Mouse (Mus musculus): ENCODE measurements around the gene Arhgap23. TPM values are rescaled to one million over a fixed set of nuclear protein-coding genes. Genes with fewer than 3 reads are reported as not detected.

Gene Arhgap23
- polyA plus RNA-seq, 1 experiment from 2014 or later = 14.4 TPM

DNA sequence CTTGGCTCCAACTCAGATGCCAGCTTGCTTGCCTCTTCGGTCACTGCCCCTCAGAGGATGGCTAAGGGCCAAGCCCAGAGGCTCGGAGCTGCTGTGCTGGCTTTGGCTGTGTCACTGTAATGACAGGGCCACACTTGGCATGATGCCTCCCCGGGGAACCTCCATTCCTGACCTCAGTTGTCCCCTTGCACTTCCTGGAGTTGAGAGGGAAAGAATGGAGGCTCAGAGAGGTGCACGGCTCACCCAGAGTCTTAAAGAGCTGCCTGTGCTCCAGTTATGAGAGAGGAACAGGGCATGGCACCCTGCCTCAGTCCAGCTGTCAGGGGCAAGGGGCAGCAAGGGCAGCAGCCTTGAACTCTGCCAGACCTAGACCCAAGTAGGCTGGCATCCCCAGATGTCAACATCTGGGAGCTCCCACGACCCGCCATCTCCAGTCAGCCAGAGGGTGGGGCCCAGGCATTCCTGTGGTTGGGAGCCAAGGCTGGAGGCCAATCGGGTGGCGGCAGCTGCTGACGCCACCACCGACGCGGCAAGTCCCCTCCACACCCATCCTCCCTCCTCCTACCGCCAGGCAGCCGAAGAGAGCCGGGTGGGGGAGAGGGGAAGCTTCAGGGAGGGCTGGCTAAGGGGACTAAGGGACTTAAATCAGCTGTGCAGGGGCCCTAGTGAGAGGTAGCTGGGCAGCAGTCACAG is 34.4 kb downstream of the Arhgap23 start:
- Histone ChIP-seq H3K27ac (no peak overlapping the region), H3K4me3 (ENCODE audit: inconsistent target) (no peak overlapping the region), H3K36me3 (ENCODE audit: inconsistent target) (peaks cover 50% of the 10 kb centered on the region; the same call in 1 of the 2 replicates), H3K79me2 (ENCODE audit: inconsistent target) (no peaks in the 10 kb centered on the region)
- 48% methylated on average over 15 of the region's 15 CpGs for WGBS (ENCODE audit: missing documents)

GRCm38 (mm10) chr11:97450305-97450922 is 35.1 kb downstream of the Arhgap23 start:
- Histone ChIP-seq H3K27ac (no peak overlapping the region), H3K36me3 (ENCODE audit: inconsistent target) (peaks cover 44% of the 10 kb centered on the region; the same call in 1 of the 2 replicates), H3K4me3 (ENCODE audit: inconsistent target) (no peak overlapping the region), H3K79me2 (ENCODE audit: inconsistent target) (no peaks in the 10 kb centered on the region)
- 85% methylated on average over 10 of the region's 10 CpGs for WGBS (ENCODE audit: missing documents)

DNA sequence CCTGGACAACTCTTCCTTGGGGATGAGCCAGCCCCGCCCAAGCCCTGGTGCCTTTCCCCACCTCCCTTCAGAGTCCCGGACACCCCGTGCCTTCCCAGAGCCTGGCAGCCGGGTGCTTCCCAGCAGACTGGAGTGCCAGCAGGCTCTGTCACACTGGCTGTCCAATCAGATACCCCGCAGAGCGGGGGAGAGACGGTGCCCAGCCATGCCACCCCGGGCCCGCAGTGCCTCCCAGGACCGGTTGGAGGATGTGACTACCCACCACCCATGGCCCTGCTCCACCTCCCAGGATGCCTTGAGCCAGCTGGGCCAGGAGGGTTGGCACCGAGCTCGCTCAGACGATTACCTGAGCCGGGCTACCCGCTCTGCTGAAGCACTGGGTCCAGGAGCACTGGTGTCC is 36.3 kb downstream of the Arhgap23 start:
- Histone ChIP-seq H3K4me3 (ENCODE audit: inconsistent target) (no peak overlapping the region), H3K79me2 (ENCODE audit: inconsistent target) (no peaks in the 10 kb centered on the region), H3K27ac (no peak overlapping the region), H3K36me3 (ENCODE audit: inconsistent target) (peaks cover 45% of the 10 kb centered on the region; the same call in 1 of the 2 replicates)
- 94% methylated on average over 13 of the region's 15 CpGs for WGBS (ENCODE audit: missing documents)

GRCm38 (mm10) chr11:97457120-97457519 is 41.8 kb downstream of the Arhgap23 start:
- H3K27ac ChIP-seq = no peak overlapping the region
- no peak overlapping the region for H3K4me3 ChIP-seq (ENCODE audit: inconsistent target)
- no peaks in the 10 kb centered on the region for H3K79me2 ChIP-seq (ENCODE audit: inconsistent target)
- H3K36me3 ChIP-seq (ENCODE audit: inconsistent target) = peaks cover 75% of the 10 kb centered on the region; the same call in 1 of the 2 replicates
- 93% methylated on average over 4 of the region's 4 CpGs for WGBS (ENCODE audit: missing documents)

DNA sequence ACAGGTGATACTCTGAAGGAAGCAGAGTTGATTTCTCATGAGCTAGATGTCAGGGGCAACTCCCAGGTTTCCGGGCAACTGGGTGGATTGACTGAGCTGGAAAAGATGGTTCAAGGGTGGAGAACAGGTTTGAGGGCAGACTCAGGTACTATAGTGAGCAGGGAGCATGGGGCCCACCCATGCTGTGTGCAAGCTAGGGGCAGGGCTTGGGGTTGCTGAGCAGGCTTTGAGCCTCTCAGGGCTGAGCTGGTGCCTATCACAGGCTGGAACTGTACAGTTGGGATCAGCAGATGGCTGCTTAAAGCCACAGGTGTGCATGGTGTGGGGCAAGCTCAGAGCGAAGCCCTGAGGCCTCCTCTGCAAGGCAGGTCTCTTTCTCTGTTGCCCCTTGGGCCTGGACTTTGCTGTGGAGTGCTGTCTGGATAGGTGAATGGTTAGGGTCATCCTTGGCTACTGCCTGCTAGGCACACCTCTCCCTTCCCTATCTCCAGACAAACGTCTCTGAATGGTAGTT is 46.0 kb downstream of the Arhgap23 start:
- no peaks in the 10 kb centered on the region for H3K79me2 ChIP-seq (ENCODE audit: inconsistent target)
- H3K4me3 ChIP-seq (ENCODE audit: inconsistent target) = no peak overlapping the region
- no peak overlapping the region for H3K27ac ChIP-seq
- peaks cover 71% of the 10 kb centered on the region for H3K36me3 ChIP-seq (ENCODE audit: inconsistent target)
- 88% methylated on average over 3 of the region's 3 CpGs for WGBS (ENCODE audit: missing documents)

GRCm38 (mm10) chr11:97462538-97462937 is 47.2 kb downstream of the Arhgap23 start:
- Histone ChIP-seq H3K27ac (no peak overlapping the region), H3K79me2 (ENCODE audit: inconsistent target) (no peaks in the 10 kb centered on the region), H3K36me3 (ENCODE audit: inconsistent target) (peaks cover 73% of the 10 kb centered on the region), H3K4me3 (ENCODE audit: inconsistent target) (no peak overlapping the region)
- WGBS (ENCODE audit: missing documents) = 89% methylated on average over 6 of the region's 6 CpGs

DNA sequence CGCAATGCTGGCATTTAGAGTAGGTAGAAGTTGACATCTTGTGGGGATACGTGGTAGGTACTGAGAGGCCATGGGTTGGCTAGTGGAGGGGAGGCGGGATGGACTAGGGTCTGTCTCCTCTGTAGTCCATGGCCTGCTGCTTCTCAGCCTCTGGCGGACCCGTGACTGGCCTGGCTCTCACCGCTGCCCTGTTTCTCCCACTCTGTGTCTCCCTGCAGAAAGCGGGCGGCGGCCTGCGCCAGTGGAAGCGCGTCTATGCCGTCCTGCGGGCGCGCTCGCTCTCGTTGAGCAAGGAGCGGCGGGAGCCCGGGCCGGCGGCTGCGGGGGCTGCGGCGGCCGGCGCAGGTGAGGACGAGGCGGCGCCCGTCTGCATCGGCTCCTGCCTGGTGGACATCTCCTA is 47.8 kb downstream of the Arhgap23 start:
- Histone ChIP-seq H3K4me3 (ENCODE audit: inconsistent target) (no peak overlapping the region), H3K27ac (no peak overlapping the region), H3K79me2 (ENCODE audit: inconsistent target) (no peaks in the 10 kb centered on the region), H3K36me3 (ENCODE audit: inconsistent target) (peaks cover 76% of the 10 kb centered on the region)
- WGBS (ENCODE audit: missing documents) = 95% methylated on average over 33 of the region's 33 CpGs

DNA sequence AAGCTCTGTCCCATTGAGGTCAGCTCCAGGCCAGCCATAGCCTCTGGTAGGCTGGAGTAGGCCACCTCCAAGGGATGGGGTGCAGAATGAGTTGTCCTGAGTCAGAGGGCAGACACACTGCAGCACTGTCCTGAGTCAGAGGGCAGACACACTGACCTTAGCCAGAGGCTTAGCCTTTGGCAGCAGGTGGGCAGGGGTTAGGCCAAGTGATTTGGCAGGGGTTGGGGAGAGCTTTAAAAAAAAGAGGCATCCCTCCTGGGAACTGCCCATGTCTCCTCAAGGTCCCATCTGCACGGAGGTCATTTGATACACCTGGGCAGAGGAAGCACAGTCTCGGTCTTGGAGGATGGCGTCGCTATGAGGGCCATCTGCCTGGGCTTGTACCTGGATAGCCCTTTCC is 48.7 kb downstream of the Arhgap23 start:
- Histone ChIP-seq H3K79me2 (ENCODE audit: inconsistent target) (no peaks in the 10 kb centered on the region), H3K27ac (no peak overlapping the region), H3K4me3 (ENCODE audit: inconsistent target) (no peak overlapping the region), H3K36me3 (ENCODE audit: inconsistent target) (peaks cover 69% of the 10 kb centered on the region)
- WGBS (ENCODE audit: missing documents) = 95% methylated on average over 4 of the region's 4 CpGs

DNA sequence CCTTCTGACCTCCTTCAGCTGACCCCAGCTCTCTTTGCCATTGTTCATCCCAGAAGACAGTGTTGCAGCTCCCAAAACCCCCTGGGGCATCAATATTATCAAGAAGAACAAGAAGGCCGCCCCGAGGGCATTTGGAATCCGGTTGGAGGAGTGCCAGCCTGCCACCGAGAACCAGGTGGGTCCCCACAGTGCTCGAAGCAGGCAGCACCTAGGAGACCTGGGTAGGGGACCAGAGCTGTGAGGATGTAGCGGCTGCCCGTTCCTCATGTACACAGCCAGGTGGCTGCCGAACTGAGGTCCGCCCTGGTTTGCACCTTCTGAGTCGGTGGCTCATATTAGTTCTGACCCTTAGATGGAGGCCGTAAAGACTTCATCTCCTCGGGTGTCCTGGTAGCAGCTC is 50.6 kb downstream of the Arhgap23 start:
- H3K27ac ChIP-seq = no peak overlapping the region
- H3K4me3 ChIP-seq (ENCODE audit: inconsistent target) = no peak overlapping the region
- H3K36me3 ChIP-seq (ENCODE audit: inconsistent target) = peaks cover 67% of the 10 kb centered on the region
- no peaks in the 10 kb centered on the region for H3K79me2 ChIP-seq (ENCODE audit: inconsistent target)
- 93% methylated on average over 12 of the region's 12 CpGs for WGBS (ENCODE audit: missing documents)

DNA sequence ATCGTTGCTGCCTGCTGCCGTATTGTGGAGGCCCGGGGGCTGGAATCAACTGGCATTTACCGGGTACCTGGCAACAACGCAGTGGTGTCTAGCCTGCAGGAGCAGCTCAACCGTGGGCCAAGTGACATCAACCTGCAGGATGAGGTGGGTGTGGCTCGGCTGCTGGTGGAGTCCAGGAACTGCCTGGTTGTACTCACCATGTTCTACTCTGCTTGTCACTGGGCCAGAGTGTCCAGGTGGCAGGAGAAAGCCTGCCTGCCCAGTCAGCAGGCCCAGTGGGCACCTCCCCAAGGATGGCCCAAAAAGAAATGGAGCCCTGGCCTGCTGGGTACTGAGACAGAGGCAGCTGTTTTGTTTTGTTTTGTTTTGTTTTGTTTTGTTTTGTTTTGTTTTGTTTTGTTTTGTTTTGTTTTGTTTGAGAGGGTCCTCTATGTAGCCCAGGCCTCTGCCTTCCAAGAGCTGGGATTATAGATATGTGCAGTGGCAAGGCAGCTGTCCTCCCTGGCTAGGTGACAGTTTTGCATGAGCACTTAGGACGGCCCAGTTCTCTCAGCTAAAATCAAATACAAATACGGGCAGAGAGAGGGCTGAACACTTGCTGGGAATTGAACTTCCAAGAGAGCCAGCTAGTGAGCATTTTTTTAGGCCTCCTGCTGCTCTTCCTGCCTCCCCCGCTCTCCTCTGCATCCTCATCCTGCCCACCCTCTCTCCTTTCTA is 51.3 kb downstream of the Arhgap23 start:
- WGBS (ENCODE audit: missing documents) = 93% methylated on average over 10 of the region's 10 CpGs
- H3K36me3 ChIP-seq (ENCODE audit: inconsistent target) = peaks cover 66% of the 10 kb centered on the region
- no peak overlapping the region for H3K27ac ChIP-seq
- no peaks in the 10 kb centered on the region for H3K79me2 ChIP-seq (ENCODE audit: inconsistent target)
- H3K4me3 ChIP-seq (ENCODE audit: inconsistent target) = no peak overlapping the region

DNA sequence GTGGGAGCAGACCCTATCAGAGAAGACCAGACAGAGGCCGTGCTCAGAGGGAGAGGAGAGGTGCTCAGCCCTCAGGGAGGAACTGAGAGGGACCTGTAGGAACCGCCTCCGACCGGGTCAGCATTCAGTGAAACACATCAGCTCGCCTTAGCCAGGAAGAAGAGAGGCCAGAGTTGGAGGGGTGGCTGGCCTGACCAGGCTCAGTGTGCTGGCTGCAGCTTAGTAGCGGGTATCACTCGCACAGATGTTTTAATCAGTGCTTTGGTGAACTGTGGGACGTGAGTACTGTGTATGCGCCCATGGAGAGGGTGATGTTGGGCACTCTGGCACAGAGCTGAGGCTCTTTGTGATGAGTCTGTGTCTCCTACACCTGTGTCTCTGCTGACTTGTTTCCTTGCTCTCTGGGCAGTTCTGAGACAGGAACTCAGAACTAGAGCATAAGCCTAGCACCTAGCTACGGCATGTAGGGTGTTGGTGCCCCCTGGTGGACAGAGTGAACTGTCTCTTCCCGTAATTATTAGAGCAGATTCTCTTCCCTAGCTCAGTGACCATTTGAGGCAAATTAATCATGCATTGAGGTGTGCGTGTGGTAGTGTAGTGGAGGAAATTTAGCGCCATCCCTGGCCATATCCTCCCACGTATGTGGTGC is 53.4 kb downstream of the Arhgap23 start:
- 66% methylated on average over 14 of the region's 14 CpGs for WGBS (ENCODE audit: missing documents)

DNA sequence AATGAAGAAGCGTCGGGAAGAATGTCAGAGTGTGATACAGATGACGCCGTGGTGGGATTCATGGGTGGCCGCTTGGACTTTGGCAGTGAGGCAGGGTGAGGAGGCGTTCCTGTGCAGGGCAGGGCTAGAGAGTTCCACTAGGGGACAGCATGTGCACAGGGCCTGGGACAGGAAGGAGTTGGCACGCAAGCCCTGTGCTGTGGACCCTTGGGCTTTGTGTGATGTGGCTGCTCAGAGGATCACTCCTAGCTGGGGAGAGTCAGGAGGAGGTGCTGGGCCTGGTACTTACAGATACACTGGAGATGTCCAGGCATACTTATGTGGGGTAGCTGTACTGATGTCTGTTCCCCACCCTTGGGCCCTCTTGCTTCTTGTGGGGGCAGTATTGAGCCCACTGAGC is 54.5 kb downstream of the Arhgap23 start:
- 97% methylated on average over 7 of the region's 7 CpGs for WGBS (ENCODE audit: missing documents)
- Histone ChIP-seq H3K36me3 (ENCODE audit: inconsistent target) (peaks cover 66% of the 10 kb centered on the region; the same call in 1 of the 2 replicates), H3K4me3 (ENCODE audit: inconsistent target) (no peak overlapping the region), H3K79me2 (ENCODE audit: inconsistent target) (no peaks in the 10 kb centered on the region), H3K27ac (no peak overlapping the region)

More for the DNA sequence above, 53.4 kb downstream of the Arhgap23 start:
- no peaks in the 10 kb centered on the region for H3K79me2 ChIP-seq (ENCODE audit: inconsistent target)
- H3K4me3 ChIP-seq (ENCODE audit: inconsistent target) = no peak overlapping the region
- H3K27ac ChIP-seq = no peak overlapping the region
- H3K36me3 ChIP-seq (ENCODE audit: inconsistent target) = peaks cover 69% of the 10 kb centered on the region

GRCm38 (mm10) chr11:97471276-97471675 is 55.9 kb downstream of the Arhgap23 start:
- Histone ChIP-seq H3K79me2 (ENCODE audit: inconsistent target) (no peaks in the 10 kb centered on the region), H3K27ac (no peak overlapping the region), H3K36me3 (ENCODE audit: inconsistent target) (peaks cover 73% of the 10 kb centered on the region), H3K4me3 (ENCODE audit: inconsistent target) (no peak overlapping the region)
- 96% methylated on average over 6 of the region's 6 CpGs for WGBS (ENCODE audit: missing documents)

- Histone ChIP-seq H3K27ac (no peak overlapping the region), H3K79me2 (ENCODE audit: inconsistent target) (no peaks in the 10 kb centered on the region), H3K4me3 (ENCODE audit: inconsistent target) (no peak overlapping the region), H3K36me3 (ENCODE audit: inconsistent target) (peaks cover 56% of the 10 kb centered on the region)
- whole genome bisulfite sequencing (ENCODE audit: missing documents) = 74% methylated on average over 8 of the region's 8 CpGs
Observed at GRCm38 (mm10) chr11:97476334-97477095, 61.2 kb downstream of the Arhgap23 start.
